Mouse (Mus musculus) C2C12 (cell line): ENCODE results near the gene Uty.

Source experiments
- CEBPB ChIP-seq: IDR thresholded peaks from one replicate; pipeline ENCODE4 v1.6.1; 2011; ENCODE audit warnings: low read depth, mild to moderate bottlenecking, control low read depth, moderate library complexity
- CTCF ChIP-seq: IDR thresholded peaks from one replicate; pipeline ENCODE4 v1.5.1; 2011; ENCODE audit not compliant: control insufficient read depth, insufficient read depth, insufficient read length
- FOSL1 ChIP-seq: IDR thresholded peaks from one replicate; pipeline ENCODE4 v1.8.0; 2011; ENCODE audit warnings: mild to moderate bottlenecking, low read length; ENCODE audit not compliant: poor library complexity, insufficient read depth, severe bottlenecking
- MAX ChIP-seq: IDR thresholded peaks from one replicate; pipeline ENCODE4 v1.6.1; 2011; ENCODE audit warnings: mild to moderate bottlenecking, control low read depth
- MYOG ChIP-seq: IDR thresholded peaks from one replicate; pipeline ENCODE4 v1.6.1; 2011; ENCODE audit not compliant: control insufficient read depth, insufficient read length; ENCODE audit errors: extremely low read depth
- USF1 ChIP-seq: IDR thresholded peaks from one replicate; pipeline ENCODE4 v1.6.1; 2011; ENCODE audit warnings: low read depth, mild to moderate bottlenecking, control low read depth, moderate library complexity

- TF ChIP-seq CTCF (no peak), FOSL1 (no peak), MAX (no peak), CEBPB (no peak), USF1 (no peak), MYOG (no peak)
Measured at GRCm38 (mm10) chrY:1244940-1245339, 619 bp downstream of the Uty start.
